Mouse (Mus musculus) monocyte, adult 5-6 weeks (primary cell): ENCODE measurements around the gene Rgs14. TPM values are rescaled to one million over a fixed set of nuclear protein-coding genes. Genes with fewer than 3 reads are reported as not detected.

ENCODE experiments used
- ATAC-seq: fragments of 153-309, 156-312 bp; replicated peaks from 2 replicates; pipeline ENCODE4 v1.8.0; 2017; ENCODE audit warnings: mild to moderate bottlenecking; ENCODE audit not compliant: low TSS enrichment, insufficient number of reproducible peaks, severe bottlenecking, poor library complexity, low FRiP score
- total RNA-seq: library from RNA; stranded (forward); fragments of 200-1000, 200-491, 200-594 nt; gene quantifications from 3 replicates; pipeline ENCODE4 v1.2.3, GENCODE M21; 2017

Gene Rgs14
- total RNA-seq, 1 experiment from 2014 or later = 40.8 TPM

DNA sequence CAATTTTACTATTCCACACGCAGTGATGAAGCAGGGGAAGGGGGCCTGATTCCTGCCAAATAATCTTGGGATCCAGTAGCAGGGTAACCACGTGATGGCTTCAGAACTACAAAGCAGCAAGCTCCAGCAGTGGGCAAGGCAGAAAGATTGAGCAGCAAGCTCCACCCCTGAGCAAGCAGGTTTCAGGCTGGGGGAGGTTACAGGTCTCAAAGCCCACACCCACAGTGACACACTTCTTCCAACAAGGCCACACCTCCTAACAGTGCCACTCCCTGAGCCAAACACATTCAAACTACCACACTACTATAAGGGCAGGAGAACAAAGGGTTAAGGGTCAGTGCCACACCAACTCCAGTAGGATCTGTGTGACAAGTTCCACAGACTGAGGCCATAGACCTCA lies 30.3 kb upstream of the Rgs14 start:
- ATAC-seq = no peak

DNA sequence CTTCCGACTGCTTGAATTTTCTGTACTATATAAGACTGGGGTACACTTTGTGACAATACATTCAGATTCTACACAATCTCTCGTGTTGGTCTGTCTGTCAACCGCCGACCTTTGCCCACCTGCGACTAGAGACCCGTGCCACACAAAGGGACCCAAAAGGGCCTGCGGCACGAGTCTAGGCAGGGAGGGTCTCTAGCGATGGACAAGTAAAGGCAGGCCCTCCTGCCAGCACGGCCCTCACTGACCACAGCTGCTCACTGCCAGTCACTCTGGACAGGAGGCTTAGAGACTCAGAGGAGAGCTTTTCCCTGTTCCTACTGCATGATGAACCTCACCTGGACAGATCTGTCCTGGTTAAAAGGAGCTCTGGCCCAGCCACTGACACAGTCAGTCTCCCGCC lies 27.1 kb upstream of the Rgs14 start:
- no peak for ATAC-seq

DNA sequence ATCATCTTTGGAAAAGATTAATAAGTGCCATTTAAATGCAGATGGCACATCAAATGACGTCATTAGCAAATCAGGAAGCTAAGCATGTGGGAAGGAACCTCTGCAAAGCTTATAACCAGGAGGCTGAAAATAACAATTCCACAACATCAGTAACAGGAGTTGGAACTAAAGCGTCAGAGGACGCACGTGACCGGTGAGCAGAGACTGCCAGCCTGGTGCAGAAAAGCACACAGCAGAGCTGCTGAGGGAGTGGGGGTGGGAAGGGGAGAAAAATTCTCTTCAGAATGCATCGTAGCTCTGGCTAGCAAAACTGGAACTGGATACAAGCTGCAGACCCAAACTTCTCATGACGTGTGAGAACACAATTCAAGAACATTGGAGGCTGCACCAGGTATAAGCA lies 25.2 kb upstream of the Rgs14 start:
- no peak for ATAC-seq

DNA sequence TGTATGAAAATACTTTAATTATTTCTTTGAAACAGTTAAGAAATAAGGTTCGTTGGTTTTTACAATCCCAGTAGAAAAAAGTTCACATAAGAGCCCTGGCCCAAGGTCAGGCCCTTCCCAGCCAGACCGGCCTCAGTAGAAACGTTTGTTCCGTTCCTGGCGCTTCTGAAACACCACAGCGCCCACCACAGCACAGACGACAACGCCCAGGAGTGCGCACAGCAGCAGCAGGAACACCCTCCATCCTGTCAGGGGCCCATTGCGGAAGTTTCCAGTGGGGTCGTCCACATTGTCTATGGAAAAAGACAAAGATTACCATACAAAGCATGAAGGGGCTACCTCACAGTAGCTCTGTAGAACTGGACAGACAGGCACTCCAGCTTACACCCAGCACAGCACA lies 22.8 kb upstream of the Rgs14 start:
- ATAC-seq = no peak

DNA sequence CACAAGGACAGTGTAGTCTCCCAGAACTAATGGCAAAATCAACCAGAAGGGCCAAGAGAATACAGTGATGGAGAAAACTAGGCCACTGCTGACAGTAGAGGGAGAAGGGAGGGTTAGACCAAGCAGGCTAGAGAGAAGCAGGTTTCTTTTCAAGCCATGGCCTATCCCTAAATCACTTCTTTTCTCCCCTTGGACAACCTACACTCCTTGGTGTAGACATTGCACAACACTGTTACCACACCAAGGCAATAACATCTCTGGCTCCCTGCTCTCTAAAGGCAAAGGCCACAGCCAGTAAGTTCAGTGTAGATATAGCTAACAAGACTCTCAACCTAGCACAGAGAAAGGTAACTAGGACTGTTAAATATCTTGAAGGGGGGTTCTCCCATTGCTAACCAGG lies 8.4 kb upstream of the Rgs14 start:
- ATAC-seq = no peak

DNA sequence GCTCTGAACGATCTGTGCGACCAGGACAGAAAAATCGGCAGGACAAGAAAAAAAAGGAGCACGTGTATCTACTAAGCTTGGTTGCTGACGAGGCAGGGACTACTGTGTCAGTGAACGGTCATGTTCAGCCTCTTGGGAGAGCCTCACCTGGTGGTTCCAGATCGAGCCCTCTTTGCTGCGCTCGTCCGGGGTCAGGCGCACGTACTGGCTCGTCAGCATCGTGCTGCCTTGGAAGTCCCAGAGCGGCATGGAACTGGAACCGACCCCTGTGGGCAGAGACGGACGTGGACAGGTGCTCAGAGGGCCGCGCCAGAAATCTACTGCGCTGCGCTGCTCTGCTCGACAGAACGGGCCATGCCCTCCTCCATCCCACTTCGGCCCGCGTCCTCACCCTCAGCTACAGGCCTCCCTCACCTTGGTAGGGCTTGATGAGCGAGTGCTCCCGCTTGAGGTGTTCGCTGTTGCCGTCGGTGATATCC lies 7.5 kb upstream of the Rgs14 start:
- peak; percentile 11; the same call in 1 of the 2 replicates for ATAC-seq

DNA sequence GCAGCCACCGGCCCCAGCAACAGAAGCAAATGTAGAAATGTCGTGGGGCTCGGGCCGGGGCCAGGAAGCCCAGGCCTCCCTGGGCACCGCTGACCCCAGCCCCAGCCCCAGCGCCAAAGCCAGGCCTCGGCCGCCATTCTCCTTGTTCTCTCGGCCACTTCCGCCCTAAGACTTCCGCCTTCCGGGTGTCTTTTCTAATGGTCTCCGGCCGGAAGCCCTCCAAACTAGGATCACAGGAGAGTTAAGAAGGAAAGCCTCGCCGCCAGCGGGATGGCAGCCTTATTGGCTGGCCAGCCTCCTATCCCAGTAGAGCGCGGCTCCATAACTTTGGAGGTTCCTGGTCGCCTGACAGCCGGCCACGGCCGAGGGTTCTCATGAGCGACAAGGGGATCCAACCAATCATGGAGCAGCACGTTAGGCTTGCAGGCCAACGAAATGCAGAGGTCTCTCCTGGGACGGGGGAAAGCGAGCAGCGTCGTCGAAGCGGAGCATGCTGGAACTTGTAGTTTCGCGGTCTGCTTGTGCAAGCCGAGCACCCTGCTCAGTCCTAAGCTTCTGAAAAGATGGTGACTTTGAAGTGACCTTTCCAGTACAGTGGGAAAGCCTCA lies 7.0 kb upstream of the Rgs14 start, which contains the start of gene Lman2:
TSS of gene Lman2 (minus strand) at position 331 of the 608 bp plus-strand sequence.
- ATAC-seq = peak; percentile 97

DNA sequence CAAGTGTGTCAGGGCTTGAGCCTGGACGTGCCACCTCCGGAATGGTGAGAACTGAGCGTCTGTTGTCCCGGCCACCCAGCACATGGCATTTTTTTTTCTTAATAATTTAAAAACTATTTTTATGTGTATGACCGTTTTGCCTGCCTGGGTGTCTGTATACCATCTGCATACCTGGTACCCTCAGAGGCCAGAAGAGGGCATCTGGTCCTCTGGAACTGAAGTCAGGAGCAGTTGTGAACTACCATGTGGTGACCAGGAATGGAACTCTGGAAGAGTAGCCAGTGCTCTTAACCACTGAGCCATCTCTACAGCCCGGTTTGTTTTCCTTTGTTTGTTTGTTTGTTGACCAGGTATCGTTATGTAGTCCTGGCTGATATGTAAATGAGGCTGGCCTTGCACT lies 1.1 kb upstream of the Rgs14 start:
- no peak for ATAC-seq

DNA sequence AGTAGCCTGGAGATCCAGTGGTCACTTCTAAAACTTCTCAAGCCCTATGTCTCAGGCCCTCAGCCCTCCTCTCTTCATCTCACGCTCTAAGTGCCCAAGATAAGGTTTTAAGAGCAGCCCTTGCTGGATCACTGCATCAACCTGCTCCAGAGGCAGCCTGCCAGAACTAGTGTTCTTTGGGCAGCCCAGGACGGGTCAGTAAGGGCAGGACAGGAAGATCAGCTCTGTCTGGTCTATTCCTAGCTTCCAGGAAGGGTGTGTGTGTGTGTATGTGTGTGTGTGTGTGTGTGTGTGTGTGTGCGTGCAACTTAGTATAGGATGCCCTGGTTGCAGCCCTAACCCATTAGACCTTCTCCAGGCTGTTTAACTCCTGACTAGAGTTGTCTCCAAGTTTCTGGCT lies 702 bp downstream of the Rgs14 start:
- no peak for ATAC-seq

DNA sequence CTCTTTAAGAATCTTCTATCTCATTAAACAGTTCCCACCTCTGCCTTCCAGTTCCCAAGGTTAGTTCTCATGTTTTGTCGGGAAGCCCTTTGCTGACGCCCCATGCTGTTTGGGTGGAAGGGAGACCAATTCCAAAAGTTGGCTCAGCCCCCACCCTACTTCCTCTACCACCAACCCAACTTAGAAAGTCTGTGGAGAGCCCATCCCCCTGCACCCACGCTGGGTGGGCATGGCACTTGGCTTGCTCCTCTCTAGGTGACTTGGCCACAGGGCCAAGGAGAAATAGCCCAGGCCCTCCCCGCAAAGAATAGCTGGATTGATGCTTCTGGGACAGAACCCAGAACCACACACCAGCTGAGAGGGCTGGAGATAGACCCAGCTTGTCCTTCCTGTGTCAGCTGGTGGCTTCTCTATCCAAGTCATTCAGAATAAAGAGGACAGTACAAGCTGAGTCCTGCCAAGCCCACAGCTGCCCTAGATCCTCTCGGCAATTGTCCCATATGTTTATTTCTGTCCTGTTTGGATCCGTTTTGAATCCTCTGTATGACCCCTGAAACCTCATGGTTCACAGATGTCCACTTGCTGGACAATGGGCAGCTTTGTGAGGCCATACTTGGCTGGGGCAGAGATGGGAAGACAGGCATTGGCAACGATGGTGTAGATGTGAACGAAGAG lies 1.6 kb downstream of the Rgs14 start:
- no peak for ATAC-seq

DNA sequence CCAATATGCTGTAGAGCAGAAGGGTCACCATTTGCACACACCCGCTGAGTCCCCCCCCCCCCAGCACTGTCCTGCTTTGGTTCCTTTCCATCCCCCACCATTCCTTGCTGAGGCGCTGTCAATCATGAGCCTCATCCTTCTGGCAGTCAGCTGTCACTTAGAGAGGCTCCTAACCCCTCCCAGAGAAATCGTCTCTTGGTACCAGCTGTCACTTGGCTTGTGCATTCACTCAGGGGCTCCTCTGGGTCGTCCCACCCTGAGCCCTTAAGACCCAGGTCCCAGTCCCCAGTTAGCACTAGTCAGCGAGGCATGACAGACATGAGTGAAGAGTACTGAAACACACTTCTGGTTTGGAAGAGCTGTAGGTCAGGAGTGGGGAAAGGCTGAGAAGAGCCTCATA lies 2.2 kb downstream of the Rgs14 start:
- no peak for ATAC-seq

DNA sequence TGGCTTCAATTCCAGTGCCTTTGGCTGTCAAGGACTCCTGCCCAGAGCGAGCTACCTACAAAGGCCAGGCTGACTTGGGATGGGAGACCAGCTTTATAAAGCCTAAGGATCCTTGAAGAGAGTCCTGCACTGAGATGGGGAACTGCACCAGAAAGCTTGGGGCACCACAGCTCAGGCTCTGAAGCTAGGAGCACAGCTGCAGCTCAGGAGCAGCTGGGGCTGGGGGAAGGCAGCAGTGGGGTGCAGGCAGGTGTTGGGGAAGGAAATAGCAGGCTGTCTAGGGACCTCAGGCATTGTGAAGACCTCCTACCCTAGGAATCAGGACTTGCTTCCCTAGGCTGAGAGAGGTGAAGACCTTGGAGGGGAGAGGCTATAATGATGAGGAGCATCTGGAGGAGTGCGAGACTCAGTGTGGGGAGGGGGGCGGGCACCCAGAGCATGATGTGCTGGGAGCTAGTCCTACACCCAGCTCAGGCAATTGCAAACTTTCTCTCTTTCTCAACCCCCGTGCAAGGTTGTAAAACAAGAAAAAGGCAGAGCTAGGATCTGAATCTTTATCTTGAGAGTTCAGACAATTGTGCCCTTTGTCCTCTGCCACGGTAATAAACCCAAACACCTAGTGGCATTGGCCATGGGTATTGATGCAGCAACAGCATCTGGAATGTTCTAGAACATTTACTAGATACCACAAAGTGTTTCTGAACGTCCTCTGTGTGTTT lies 4.8 kb downstream of the Rgs14 start:
- no peak for ATAC-seq

DNA sequence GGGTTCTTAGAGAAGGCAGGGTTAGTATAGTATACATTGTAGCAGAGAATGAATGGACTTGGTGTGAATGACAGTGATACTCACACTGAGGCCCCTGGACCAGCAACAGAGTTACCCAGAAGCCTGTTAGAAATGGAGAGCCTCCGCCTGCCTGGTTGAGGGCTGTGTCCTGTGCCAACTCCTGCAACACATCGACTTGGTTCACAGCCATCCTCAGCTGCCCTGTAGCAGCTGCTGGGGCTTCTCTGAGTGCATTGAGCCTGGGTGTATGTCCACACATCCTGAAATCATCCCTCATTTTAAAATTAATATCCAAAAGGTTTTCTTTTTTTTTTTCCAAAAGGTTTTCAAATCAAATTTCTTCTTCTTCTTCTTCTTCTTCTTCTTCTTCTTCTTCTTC lies 6.3 kb downstream of the Rgs14 start:
- ATAC-seq = no peak

DNA sequence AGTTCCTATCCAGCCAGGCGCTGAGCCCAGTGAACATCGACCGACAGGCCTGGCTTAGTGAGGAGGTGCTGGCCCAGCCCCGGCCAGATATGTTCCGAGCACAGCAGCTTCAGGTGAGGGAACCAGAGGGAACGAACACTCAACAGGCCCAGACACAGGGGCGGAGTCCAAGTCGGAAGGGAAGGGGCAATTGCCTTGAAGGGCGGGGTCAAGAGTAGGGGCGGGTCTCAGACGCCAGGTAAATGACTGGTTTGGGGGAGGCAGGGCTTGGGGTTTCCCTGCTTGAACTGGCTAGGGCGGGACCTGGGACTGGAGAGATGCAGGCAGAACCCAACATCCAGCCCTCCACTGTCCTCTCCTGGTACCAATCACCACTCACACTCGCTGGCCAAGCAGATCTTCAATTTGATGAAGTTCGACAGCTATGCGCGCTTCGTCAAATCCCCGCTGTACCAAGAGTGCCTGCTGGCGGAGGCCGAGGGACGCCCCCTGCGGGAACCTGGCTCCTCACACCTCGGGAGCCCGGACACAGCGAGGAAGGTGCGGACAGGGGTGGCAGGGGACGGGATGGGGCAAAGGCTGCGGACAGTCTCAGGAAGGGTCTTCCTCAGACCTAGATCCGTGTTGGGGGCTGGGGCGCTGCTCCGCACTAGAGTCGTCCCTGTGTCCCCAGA lies 9.5 kb downstream of the Rgs14 start:
- no peak for ATAC-seq

DNA sequence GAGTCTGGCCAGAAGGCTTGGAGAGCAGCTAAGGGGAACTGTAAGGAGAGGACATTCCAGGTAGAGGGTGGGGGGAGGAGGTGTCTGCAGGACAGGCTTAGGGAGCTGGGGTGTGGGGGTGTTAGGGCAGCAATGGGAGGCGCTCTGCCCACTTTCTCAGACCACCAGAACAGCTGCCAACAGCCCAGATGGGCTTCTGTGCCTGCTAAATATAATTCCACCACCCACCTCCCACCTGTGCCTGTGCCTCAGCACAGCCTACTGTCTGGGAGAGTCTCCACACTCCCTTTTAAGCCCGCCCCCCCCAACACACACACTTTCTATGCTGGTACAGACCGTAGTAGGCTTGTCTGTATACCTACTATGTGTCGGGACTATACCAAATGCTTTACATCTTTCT lies 12.3 kb downstream of the Rgs14 start:
- no peak for ATAC-seq

DNA sequence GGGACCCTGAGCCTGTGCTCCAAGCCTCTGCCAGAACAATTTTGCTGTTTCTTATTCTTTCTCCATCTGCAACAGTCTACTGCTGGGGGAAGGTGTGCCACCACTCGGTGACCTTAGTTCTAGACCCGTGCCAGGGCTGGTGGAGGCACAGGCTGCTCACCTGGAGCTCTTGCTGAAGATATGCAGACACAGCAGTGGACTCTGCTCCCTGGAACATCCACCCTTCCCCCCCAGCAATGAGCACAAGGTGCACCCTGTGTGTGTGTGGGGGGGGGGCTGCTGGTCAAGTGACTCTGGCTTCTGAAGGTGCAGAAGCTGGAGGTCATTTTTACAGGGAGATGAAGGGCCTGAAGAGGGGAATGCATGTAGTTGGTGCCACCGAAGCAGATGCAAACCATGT lies 21.1 kb downstream of the Rgs14 start:
- no peak for ATAC-seq

DNA sequence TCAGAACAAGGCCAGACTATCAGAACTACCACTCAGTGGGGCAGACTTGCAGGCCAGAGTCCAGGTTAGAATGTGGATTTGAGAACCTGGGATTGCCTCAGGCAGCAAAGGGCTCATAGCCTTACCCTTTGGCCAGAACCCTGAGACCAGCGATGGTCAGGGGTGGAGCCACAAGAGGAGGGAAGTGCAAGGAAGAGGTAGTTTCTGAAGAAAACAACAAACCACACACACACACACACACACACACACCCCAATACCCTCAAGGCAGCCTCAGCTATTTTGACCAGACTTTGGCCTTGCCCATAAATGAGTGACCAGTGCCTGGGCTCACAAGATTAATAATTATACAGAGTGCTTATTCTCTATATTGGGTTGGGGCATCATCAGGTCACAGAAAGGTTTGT lies 22.1 kb downstream of the Rgs14 start:
- ATAC-seq = no peak

DNA sequence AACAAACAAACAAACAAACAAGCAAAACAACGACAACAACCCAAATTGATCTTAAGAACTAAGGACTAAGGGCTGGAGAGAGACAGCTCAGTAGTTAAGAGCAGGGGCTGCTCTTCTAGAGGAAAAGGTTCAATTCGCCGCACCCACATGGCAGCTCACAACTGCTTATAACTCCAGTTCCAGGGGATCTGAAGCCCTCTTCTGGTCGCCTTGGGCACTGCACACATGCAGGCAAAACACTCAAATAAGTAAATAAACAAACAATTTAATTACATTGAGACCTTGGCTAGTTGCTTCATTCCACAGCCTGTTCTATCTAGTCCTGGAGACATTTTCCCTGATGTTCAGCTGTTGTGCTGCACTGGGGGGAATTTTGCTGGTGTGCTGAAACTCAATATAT lies 23.4 kb downstream of the Rgs14 start:
- ATAC-seq = no peak

DNA sequence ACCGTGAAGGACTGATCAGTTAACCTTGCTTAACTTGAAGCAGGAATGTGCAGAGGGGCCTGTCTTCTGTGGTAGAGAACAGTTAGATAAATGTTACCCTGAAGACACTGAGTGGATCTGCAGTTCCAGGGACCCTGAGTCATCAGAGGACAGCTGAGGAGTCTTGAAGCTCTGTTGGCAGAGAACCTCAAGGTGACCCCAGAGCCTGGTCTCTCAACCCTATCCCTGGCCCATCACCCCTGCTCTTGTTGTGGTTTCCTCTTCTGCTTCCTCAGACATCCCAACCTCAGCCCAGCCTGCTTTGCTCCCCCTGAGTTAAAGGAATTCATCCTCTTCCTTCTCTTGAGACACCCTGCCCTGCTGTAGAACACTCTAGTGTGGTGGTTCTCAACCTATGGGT lies 28.6 kb downstream of the Rgs14 start, which contains the start of gene Slc34a1:
TSS of gene Slc34a1 (plus strand) at position 100 of the 400 bp plus-strand sequence.
- ATAC-seq = no peak
